ENCODE assay signal across 14 mouse cellular contexts in the genomic region with DNA sequence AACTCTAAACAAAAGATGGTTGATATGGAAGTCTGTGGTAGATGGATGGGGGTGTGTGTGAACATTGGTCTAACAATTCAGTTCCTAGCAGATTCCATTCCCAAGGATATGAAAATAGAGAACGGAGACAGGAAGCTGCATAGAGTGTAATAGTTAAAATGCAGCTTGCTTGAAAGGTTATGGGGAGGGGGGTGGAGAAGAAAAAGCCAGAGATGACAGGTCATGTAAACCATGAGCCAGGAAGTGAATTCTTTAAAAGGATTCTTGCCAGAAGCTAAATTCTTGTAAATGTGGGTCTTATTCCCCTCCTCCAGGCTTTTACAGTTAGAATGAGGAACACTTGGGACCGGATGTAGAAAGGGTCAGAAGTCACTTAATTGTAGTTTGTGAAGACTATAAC.
"Had no signal": no experiment of that assay in that cellular context is flagged by ENCODE, and none has a peak within 500 bp of the region (broad histone marks: within the 10 kb centered on the region; RNA-seq: fewer than 3 reads in every experiment).

No protein-coding gene starts in this region.

- DNase-seq: left cerebral cortex, postnatal 4 days; lung, postnatal 4 days; retina, postnatal 1 day; right cerebral cortex, postnatal 4 days; spleen, adult 18-20 months; thymus, postnatal 36 days had no signal

- H3K36me3 ChIP-seq: hindbrain, embryonic 15.5 days; limb, embryonic 13.5 days; liver, embryonic 12.5 days; midbrain, embryonic 12.5 days; neural tube, embryonic 13.5 days; stomach, embryonic 15.5 days had no signal

- ATAC-seq: intestine, embryonic 16.5 days; liver, embryonic 12.5 days; midbrain, embryonic 16.5 days had no signal

- H3K27ac ChIP-seq: hindbrain, embryonic 15.5 days; limb, embryonic 13.5 days; liver, embryonic 12.5 days; midbrain, embryonic 12.5 days; neural tube, embryonic 13.5 days; stomach, embryonic 15.5 days had no signal

- H3K4me2 ChIP-seq: hindbrain, embryonic 15.5 days; limb, embryonic 13.5 days; liver, embryonic 12.5 days; midbrain, embryonic 12.5 days; neural tube, embryonic 13.5 days; stomach, embryonic 15.5 days had no signal

- H3K4me1 ChIP-seq: hindbrain, embryonic 15.5 days; liver, embryonic 12.5 days; midbrain, embryonic 12.5 days; neural tube, embryonic 13.5 days; stomach, embryonic 15.5 days had no signal

- H3K9ac ChIP-seq: hindbrain, embryonic 15.5 days; limb, embryonic 13.5 days; liver, embryonic 12.5 days; midbrain, embryonic 12.5 days; neural tube, embryonic 13.5 days; stomach, embryonic 15.5 days had no signal

- H3K4me3 ChIP-seq: hindbrain, embryonic 15.5 days; limb, embryonic 13.5 days; liver, embryonic 12.5 days; midbrain, embryonic 12.5 days; neural tube, embryonic 13.5 days; stomach, embryonic 15.5 days had no signal

- H3K27me3 ChIP-seq: hindbrain, embryonic 15.5 days; limb, embryonic 13.5 days; liver, embryonic 12.5 days; midbrain, embryonic 12.5 days; neural tube, embryonic 13.5 days; stomach, embryonic 15.5 days had no signal

- H3K9me3 ChIP-seq: hindbrain, embryonic 15.5 days; limb, embryonic 13.5 days; liver, embryonic 12.5 days; midbrain, embryonic 12.5 days; neural tube, embryonic 13.5 days; stomach, embryonic 15.5 days had no signal
